Mouse (Mus musculus) megakaryocyte, adult 5-6 weeks (primary cell): ENCODE results near the gene Esyt2. TPM values are rescaled to one million over a fixed set of nuclear protein-coding genes. Genes with fewer than 3 reads are reported as not detected.

ENCODE experiments used
- ATAC-seq: 2 replicates; pipeline ENCODE4 v1.8.0; 2016; ENCODE audit warnings: mild to moderate bottlenecking, inconsistent platforms; ENCODE audit not compliant: poor library complexity, severe bottlenecking
- total RNA-seq, 2 experiments: library from RNA; stranded (forward) in 1 of 2; stranded (reverse) in 1 of 2; fragments of 153-499, 151-499 nt in 1 of 2; fragments of 221-1000, 200-1000 nt in 1 of 2; gene quantifications; 2 replicates each; pipeline versions ENCODE4 v1.2.3 to v1.2.4; 2015 to 2017

Esyt2 gene
- total RNA-seq, 2 experiments from 2014 or later = 46.6 to 49.9 TPM

DNA sequence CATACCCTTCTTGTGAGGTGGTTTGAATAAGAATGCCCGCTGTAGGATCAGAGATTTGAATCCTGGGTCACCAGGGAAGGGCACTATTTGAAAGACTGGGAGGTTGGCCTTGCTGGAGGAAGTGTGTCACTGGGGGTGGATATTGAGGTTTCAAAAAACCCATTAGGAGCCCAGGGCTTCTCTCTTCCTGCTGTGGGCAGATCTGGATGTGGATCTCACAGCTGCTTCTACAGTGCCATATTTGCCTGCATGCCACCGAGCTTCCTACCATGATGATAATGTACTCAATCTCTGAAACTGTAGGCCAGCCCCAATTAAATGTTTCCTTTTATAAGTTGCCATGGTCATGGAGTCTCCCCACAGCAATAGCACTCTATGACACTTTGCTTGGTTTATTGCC, 1.8 kb upstream of the Esyt2 start:
- ATAC-seq = no peak

DNA sequence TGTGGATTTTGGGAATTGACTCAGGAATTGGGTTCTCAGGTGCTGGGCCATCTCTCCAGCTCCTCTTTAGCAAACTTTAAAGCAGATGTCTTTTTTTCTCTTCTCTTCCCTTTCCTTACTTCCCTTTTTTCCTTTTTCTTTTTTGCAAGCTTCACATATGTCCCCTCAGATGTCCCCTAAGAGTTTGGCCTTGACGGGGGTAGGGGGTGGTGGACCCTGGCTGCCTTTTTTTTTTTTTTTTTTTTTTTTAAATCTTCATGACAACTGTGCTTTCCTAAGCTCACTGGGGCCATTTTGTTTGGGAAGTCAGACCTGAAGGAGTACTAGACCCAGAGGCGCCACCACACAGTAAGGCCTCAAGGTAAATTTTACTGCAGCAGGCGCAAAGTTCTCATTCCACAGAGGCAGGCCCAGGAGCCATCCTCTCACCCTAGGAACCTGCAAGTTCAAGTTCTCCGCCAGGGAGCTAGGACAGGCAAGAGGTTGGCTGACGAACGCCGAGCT, 795 bp upstream of the Esyt2 start:
- no peak for ATAC-seq

- ATAC-seq = peak; percentile 19
These were observed 658 bp downstream of the Esyt2 start for GRCm38 (mm10) chr12:116281427-116282281.

DNA sequence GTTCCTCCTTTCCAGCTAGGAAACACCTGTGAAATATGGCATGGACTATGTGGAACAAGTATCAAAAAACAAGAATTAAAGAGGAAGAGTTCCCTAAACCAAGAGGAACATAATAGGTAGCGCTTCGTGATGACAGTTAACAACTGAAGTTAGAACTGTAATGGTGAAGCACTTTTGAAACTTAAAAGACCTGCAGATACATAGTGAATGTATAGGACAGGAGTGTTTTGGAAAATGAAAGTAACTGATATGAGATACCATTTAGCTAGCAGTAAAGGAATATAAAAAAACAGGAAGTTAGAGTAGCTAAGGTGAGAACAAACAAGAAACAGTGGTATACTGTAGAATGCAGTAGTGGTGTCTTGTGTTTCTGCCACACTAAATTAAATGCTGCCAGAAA, 1.9 kb downstream of the Esyt2 start:
- no peak for ATAC-seq

DNA sequence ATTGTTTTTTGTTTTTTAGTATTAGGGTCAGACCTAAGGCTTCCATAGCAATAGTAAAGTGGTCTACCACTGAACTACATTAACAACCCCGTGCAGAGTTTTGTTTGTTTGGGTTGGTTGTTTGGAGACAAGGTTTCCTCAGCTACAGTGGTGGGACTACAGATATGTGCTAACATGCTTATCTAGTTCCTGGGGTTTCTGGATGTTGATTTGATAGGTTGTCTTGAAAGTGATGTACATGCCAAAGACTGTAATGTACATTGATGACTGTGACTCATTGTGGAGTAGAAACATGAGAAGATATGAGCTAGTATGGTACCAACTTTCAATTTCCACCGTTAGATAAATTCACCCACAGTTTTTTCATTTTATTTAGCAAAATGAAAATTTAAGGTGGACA, 2.5 kb downstream of the Esyt2 start:
- ATAC-seq = no peak

GRCm38 (mm10) chr12:116293185-116293584, 12.2 kb downstream of the Esyt2 start:
- ATAC-seq = peak; percentile 62

- no peak for ATAC-seq
These were observed 12.8 kb downstream of the Esyt2 start for GRCm38 (mm10) chr12:116293599-116294292.

DNA sequence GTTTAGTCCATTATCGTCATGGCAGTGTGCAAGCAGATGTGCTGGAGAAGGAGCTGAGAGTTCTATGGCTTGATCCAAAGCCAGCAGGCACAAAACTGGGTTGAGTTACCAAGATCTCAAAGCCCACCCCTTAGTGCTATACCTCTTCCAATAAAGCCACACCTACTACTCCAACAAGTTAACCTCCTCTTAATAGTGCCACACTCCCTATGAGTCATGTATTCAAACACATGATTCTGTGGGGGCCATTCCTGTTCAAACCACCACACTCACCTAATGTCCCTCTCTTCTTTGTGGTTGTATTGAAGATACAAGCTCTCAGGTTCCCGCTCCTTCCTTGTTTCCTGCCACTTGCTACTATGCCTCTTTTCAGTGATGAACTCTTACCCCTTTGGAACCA, 18.9 kb downstream of the Esyt2 start:
- no peak for ATAC-seq

DNA sequence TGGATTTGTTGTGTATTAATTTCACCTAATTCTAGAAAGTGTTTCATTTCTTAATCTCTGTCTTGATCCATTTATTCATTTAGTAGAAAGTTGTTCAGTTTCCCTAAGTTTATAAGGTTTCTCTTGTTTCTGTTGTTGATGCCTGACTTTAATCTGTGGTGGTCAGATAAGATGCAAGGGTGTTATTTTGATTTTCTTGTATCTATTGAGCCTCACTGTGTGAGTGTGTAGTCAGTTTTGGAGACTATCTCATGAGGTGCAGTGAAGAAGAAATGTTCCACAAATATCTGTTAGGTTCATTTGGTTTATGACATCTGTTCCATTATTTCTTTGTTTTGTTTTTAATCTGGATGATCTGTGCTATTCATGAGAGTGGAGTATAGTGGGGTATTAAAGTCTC, 21.2 kb downstream of the Esyt2 start:
- no peak for ATAC-seq

DNA sequence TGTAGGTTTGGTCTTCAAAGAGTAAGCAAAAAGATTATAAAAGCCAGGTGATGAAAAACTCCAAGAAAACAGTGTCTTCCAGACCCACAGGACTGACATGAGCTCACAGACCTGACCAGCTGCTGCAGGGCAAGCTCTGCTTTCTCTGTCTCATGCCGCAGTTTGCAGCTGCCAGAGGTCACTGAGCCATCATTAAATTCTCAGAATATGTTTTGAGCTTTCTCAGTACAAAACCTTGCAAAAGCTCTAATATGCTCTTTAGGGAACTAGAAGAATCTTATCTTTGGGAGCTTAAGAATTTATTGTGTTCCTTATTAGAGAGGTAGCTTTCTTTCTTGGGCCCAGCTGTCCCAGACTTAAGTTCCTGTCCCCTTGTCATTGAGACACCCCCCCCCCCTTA, 25.0 kb downstream of the Esyt2 start:
- no peak for ATAC-seq

DNA sequence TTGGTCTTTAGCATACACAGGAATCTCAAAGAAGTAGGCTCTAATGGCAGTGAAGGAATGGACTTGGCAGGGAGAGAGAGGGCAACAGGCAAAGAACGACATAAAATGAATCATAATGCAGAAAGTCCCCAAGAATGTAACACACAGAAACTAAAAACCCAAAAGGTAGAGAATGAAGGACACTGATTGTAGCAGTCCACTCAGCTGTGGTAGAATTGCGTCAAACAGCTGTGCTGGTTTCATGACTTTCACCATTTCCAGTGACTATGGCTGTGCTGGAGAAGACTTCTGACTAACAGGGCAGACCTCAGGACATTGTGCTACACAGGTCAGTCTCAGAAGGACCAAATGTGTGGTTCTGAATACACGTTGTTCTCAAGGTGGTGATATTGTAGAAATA, 26.9 kb downstream of the Esyt2 start:
- ATAC-seq = no peak

GRCm38 (mm10) chr12:116308612-116309011, 27.6 kb downstream of the Esyt2 start:
- no peak for ATAC-seq

DNA sequence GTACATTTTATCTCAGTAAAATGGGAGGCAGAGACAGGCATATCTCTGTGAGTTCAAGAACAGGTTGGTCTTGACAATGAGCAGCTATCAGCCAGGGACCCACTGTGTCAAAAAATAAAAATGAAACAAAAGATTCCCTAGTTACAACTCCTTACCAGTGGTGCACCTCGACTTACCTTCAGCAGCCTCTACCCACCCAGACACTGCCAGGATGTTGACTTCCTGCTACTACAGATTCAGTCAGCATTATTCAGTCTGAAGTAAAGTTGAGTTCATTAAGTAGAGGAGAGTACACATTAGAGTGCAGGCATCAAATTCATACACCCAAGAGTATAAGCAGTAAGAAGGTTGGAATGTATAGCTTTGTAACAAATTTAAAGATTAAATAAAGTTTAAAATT, 32.8 kb downstream of the Esyt2 start:
- ATAC-seq = no peak

- ATAC-seq = peak; percentile 53
These were observed 34.5 kb downstream of the Esyt2 start for GRCm38 (mm10) chr12:116315498-116315897.

- peak; percentile 89 for ATAC-seq
These were observed 36.8 kb downstream of the Esyt2 start for GRCm38 (mm10) chr12:116317818-116318217.

DNA sequence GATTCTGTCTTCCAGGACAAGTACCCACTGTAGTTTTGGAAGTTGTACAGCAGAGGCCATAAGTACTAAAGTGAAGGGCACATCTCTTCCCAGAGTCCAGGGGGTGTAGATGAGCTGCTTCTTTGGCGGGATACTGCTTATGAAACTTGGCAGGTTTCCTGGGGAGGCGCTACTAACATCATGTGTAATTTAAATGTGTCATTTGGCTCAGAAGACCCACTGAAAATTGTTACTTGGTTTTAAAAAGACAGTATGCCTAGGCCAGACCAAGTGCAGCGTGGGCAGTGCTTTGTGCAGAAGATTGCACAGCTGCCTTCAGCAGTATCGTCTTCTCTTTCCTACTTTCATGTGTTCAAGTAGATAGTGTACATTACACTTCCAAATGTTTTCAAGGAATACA, 44.5 kb downstream of the Esyt2 start:
- ATAC-seq = no peak

DNA sequence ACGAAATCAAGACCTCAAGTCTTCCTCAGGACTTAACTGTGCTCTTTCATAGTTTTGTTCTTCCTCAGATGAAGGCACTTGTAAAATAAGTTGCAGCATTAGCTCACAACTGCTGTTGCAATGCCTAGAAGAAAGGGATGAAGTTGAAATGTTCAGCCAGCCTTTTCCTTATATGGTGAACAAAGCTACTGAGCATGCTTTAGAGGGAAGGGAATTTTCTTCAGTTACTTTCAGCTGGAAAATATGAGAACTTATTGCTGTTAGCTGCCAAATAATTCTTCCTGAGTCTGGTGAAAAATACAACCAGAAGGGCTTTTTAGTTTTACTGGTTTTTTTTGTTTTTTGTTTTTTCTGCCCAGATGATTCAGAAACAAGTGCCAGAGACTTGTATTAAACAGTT, 45.2 kb downstream of the Esyt2 start:
- ATAC-seq = peak; percentile 59

DNA sequence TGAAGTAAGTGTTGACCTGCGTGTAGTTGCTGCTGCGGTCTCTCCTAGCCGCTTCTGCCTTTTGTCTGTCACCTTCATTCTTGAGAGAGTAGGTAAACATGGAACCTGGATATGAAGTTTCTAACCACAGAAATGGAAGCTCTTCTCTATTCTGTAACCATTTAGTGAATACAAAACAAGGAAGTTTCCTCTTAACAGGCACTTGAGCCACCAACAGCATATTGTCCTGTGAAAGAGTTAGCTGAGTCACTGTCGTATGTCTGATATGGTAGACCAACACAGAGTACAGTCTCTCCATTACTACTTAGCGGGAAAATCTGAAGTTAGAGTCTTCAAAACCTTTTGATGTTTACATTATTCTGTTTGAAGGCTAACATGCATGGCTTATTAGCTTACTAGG, 53.3 kb downstream of the Esyt2 start:
- peak; percentile 80 for ATAC-seq

DNA sequence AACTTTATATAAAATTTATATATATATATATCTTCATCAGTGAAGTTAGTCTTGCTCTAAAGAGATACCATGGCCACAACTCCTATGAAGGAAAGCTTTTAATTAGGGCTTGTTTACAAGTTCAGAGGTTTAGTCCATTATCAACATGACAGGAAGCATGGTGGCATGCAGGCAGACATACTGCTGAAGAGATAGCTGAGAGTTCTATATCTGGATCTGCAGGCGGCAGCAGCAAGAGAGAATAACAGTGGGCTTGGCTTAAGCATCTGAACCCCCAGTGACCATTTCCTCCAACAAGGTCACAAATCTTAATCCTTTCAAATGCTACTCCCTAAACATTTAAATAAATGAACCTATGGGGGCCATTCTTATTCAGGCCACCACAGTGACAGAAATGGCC, 59.2 kb downstream of the Esyt2 start:
- ATAC-seq = no peak

- no peak for ATAC-seq
These were observed 67.8 kb downstream of the Esyt2 start for GRCm38 (mm10) chr12:116348755-116349286.

- no peak for ATAC-seq
These were observed 68.4 kb downstream of the Esyt2 start for GRCm38 (mm10) chr12:116349376-116349775.

GRCm38 (mm10) chr12:116351022-116351421, 70.0 kb downstream of the Esyt2 start:
- peak; percentile 57 for ATAC-seq
